Mouse (Mus musculus) hindbrain, embryonic 12.5 days (tissue): Measurements from ENCODE around the gene Gucd1. TPM values are rescaled to one million over a fixed set of nuclear protein-coding genes. Genes with fewer than 3 reads are reported as not detected.
"Not testable (repeated sequence)": the region's sequence is repeated elsewhere in the genome, so short reads cannot be mapped to it uniquely, and the experiment has no call there.

ENCODE experiments used
- ATAC-seq: fragments of 200-750 bp; cut with Nextera tagmentation; 2 replicates; pipeline ENCODE4 v1.8.0; 2017; ENCODE audit warnings: moderate TSS enrichment; ENCODE audit not compliant: low FRiP score
- H3K27ac ChIP-seq: fragments of 300-500 bp; sonication (generic); 2 replicates; pipeline ENCODE4 v1.5.1; 2016; ENCODE audit warnings: mild to moderate bottlenecking
- H3K27me3 ChIP-seq: fragments of 300-500 bp; sonication (generic); 2 replicates; pipeline ENCODE4 v1.6.1; 2016; ENCODE audit warnings: mild to moderate bottlenecking
- H3K36me3 ChIP-seq: fragments of 300-500 bp; sonication (generic); 2 replicates; pipeline ENCODE4 v1.6.1; 2016; ENCODE audit warnings: mild to moderate bottlenecking
- H3K4me1 ChIP-seq: fragments of 300-500 bp; sonication (generic); 2 replicates; pipeline ENCODE4 v1.6.1; 2016
- H3K4me2 ChIP-seq: fragments of 300-500 bp; sonication (generic); replicated peaks from 2 replicates; pipeline ENCODE4 v1.6.1; 2016; ENCODE audit warnings: mild to moderate bottlenecking
- H3K4me3 ChIP-seq: fragments of 300-500 bp; sonication (generic); 2 replicates; pipeline ENCODE4 v1.5.1; 2016; ENCODE audit warnings: mild to moderate bottlenecking
- H3K9ac ChIP-seq: fragments of 300-500 bp; sonication (generic); 2 replicates; pipeline ENCODE4 v1.6.1; 2016; ENCODE audit warnings: mild to moderate bottlenecking, moderate library complexity
- H3K9me3 ChIP-seq: fragments of 300-500 bp; sonication (generic); replicated peaks from 2 replicates; pipeline ENCODE4 v1.6.1; 2016; ENCODE audit warnings: mild to moderate bottlenecking
- WGBS: fragments of 180-500 bp; shearing (Covaris S2); methylation state at CpG from one replicate; pipeline ENCODE4 v1.1.7; 2016; 5-methylcytosine and 5-hydroxymethylcytosine counted together
- polyA plus RNA-seq: library from polyadenylated mRNA; unstranded; fragments of >200 nt; fragmentation: Nextera tagmentation; extraction: Ambion mirVana; gene quantifications from 2 replicates; pipeline ENCODE4 v1.2.1, GENCODE M21; 2016

The Gucd1 gene
- polyA plus RNA-seq, 1 experiment from 2014 or later = 24.9 TPM

DNA sequence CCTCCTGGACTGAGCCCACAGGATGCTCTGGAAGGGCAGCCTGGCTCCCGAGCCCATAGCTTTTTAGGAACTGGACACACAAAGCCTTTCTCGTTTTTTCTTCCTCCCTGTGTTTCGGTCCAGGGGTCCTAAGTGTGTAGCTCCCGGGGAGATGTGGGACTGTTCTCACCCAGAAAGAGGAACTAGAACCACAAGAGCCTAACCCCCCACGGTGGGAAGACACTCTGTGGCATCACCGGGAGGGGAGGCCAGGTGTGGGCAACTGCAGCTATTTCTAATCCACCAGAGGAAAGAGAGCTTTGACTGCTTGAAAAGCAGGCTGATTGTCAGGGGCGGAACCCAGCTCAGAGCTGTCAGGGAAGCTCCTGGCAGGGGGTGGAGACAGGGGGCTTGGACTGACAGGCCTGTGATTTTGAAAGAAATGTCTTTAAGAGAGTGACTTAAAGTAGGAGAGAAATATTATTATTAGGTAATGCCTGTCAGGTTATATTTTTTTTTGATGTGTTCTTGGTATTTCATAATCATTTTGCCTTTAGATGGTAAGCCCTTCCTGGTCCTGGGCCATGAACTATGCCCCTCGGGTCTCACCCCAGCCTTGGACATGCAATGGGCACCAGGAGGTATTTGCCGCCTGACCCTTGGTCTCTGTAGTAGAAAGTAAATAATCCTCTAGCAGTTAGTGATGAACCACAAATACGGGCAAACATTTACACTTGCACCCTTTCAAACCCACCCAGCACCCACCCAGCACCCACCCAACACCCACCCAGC lies 106.2 kb downstream of the Gucd1 start:
- not testable (repeated sequence) for H3K4me1 ChIP-seq, H3K36me3 ChIP-seq, H3K4me3 ChIP-seq, H3K27me3 ChIP-seq, H3K27ac ChIP-seq, H3K9me3 ChIP-seq, ATAC-seq, H3K9ac ChIP-seq, H3K4me2 ChIP-seq
- 39% methylated on average over 9 of the region's 10 CpGs for WGBS

DNA sequence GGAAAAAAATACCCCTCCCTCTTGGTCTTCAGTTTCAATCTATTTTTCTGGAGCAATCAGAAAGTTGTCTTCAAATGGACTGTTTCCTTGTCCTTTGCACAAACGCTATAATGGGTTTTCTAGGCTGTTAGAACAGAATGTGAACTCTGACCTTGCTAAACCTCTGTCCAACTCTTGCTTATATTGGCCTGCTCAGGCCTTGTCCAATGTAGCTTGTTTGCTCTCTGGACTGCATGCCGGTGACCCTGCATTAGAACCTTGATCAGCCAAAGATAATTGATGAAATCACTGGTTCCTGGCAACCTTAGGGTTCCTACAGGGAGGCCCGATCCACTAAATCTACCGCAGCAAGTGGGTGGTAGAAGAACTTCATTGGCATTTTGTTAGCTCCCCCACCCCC lies 110.0 kb downstream of the Gucd1 start:
- no peak for ATAC-seq
- no peaks in the 10 kb centered on the region for H3K36me3 ChIP-seq
- H3K4me1 ChIP-seq = peaks cover 8% of the 10 kb centered on the region
- H3K9me3 ChIP-seq = no peaks in the 10 kb centered on the region
- H3K4me3 ChIP-seq = no peak overlapping the region
- H3K27me3 ChIP-seq = no peaks in the 10 kb centered on the region
- 77% methylated on average over 4 of the region's 4 CpGs for WGBS
- no peak overlapping the region for H3K27ac ChIP-seq
- H3K9ac ChIP-seq = no peak overlapping the region
- H3K4me2 ChIP-seq = no peak overlapping the region

DNA sequence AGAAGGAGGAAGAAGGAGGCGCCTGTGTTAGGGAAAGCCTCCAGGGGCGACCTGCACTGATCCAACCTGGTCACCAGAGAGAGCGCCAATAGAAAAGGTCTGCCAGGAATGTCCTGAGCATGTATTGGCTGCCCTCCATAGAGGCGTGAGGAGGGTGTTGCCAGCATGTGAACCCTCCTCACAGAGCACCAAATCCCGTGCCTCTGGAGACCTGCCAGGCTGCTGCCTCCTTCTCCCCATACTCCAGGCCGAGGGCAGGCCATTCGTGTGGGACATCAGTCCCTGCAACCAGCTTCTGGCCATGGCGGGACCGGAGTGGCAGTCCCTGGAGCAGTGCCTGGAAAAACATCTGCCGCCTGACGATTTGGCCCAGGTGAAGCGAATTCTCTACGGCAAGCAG lies 111.0 kb downstream of the Gucd1 start:
- Histone ChIP-seq H3K36me3 (no peaks in the 10 kb centered on the region), H3K4me1 (no peaks in the 10 kb centered on the region; the same call in 1 of the 2 replicates), H3K4me2 (no peak overlapping the region), H3K27ac (no peak overlapping the region), H3K9me3 (no peaks in the 10 kb centered on the region), H3K9ac (no peak overlapping the region), H3K27me3 (no peaks in the 10 kb centered on the region), H3K4me3 (no peak overlapping the region)
- 59% methylated on average over 13 of the region's 13 CpGs for WGBS
- ATAC-seq = no peak

DNA sequence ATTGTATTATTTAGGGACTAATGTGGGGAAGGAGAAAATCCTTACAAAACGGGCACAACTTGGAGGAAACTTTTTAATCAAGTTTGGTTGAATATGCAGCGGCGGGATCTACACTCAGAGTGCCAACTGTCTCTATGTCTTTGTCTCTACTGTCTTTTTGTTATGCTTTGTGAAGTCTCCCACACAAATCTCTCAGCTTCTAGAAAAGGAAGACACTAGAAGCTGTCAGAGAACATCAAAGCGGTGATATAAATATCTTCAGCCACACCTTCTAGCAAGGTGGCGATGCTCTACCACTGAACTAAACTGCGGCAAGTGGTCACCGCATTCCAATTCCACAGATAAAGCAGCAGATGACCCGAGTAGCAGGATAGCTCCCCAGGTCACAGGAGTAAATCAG lies 111.9 kb downstream of the Gucd1 start:
- no peaks in the 10 kb centered on the region; the same call in 1 of the 2 replicates for H3K4me1 ChIP-seq
- H3K4me3 ChIP-seq = no peak overlapping the region
- WGBS = 89% methylated on average over 8 of the region's 8 CpGs
- H3K9me3 ChIP-seq = no peaks in the 10 kb centered on the region
- no peaks in the 10 kb centered on the region for H3K36me3 ChIP-seq
- no peak overlapping the region for H3K4me2 ChIP-seq
- no peaks in the 10 kb centered on the region for H3K27me3 ChIP-seq
- H3K9ac ChIP-seq = no peak overlapping the region
- H3K27ac ChIP-seq = no peak overlapping the region
- ATAC-seq = no peak

DNA sequence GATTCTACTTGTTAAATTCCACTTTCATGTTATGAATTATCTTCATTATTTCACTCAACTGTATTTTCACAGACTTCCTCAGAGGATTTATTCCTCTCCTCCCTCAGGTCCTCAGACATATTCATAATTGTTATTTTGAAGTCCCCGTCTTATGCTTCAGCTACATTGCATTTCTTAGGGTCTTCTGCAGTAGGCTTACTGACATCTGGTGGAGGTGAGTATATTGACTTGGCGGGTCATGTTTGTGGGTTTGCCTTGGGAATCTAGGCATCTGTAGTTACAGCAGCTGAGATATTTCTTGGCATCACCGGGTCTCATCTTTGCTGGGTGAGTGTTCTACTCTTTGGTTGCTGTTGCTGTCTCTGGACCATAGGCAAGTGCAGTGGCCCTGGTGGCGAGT lies 116.8 kb downstream of the Gucd1 start, which contains the start of gene Upb1:
Gene Upb1 (plus strand): TSS at position 158 of the 400 bp plus-strand sequence.
- 84% methylated on average over 4 of the region's 4 CpGs for WGBS
- Histone ChIP-seq H3K27ac (no peak within 1 kb of the TSS), H3K4me1 (no peaks in the 10 kb centered on the region), H3K9ac (no peak within 1 kb of the TSS), H3K9me3 (no peaks in the 10 kb centered on the region), H3K36me3 (no peaks in the 10 kb centered on the region), H3K4me2 (no peak within 1 kb of the TSS), H3K4me3 (no peak within 1 kb of the TSS), H3K27me3 (no peaks in the 10 kb centered on the region)
- ATAC-seq = no peak

DNA sequence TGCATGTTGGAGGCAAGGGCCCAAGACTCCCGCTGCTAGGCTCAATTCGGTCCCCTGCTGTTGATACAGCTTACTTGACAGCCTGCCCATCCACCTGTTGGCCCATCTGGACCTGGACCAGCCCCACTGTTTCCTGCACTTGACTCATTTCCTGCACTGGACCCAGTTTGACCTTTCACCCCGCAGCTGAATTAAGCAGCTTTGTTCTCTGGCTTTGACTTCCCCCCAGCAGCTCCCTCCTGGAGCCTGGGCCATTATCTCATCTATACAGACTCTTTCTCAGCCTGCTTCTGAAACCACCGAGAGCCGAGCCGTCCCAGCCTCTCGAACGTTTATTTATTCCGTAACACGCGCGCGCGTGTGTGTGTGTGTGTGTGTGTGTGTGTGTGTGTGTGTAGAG lies 120.8 kb downstream of the Gucd1 start:
- Histone ChIP-seq H3K27ac (no peak overlapping the region), H3K9me3 (no peaks in the 10 kb centered on the region), H3K36me3 (no peaks in the 10 kb centered on the region), H3K27me3 (no peaks in the 10 kb centered on the region), H3K9ac (no peak overlapping the region), H3K4me2 (no peak overlapping the region), H3K4me1 (no peaks in the 10 kb centered on the region), H3K4me3 (no peak overlapping the region)
- ATAC-seq = no peak
- 50% methylated on average over 14 of the region's 14 CpGs for WGBS

DNA sequence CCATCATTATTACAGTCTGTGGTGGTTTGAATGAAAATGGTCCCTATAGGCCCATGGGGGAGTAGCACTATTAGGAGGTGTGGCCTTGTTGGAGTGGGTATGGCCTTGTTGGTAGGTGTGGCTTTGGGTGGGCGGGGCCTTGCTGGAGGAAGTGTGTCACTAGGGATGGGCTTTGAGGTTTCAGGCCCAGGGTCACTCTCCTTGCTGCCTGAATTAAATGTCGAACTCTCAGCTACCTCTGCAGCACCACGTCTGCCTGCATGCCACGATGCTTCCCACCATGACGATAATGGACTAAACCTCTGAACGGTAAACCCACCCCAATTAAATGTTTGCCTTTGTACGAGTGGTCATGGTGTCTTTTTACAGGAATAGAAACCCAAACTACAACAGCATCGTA lies 123.0 kb downstream of the Gucd1 start:
- 88% methylated on average over 8 of the region's 8 CpGs for WGBS
- Histone ChIP-seq H3K9me3 (no peaks in the 10 kb centered on the region), H3K36me3 (no peaks in the 10 kb centered on the region), H3K4me1 (no peaks in the 10 kb centered on the region), H3K9ac (no peak overlapping the region), H3K27ac (no peak overlapping the region), H3K27me3 (no peaks in the 10 kb centered on the region), H3K4me3 (no peak overlapping the region), H3K4me2 (no peak overlapping the region)
- no peak for ATAC-seq

DNA sequence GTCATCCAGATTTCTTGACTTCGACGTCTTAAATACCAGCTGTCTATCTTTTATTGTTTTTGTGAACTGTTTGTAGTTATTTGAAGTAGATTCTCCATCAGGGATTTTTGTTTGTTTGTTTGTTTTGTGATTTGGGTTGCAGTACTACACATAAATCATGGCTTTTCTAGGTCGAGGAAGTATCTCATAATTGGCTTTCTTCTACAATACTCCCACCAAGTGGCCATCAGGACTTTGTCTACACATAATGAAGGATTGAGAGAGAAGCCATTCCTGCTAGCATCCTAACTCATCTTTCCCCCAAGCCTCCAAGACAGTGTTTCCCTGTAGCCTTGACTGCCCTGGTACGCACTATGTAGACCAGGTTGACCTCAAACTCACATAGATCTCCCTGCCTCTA lies 126.9 kb downstream of the Gucd1 start:
- no peak overlapping the region for H3K27ac ChIP-seq
- no peaks in the 10 kb centered on the region for H3K36me3 ChIP-seq
- H3K4me1 ChIP-seq = no peaks in the 10 kb centered on the region
- H3K4me2 ChIP-seq = no peak overlapping the region
- H3K9me3 ChIP-seq = no peaks in the 10 kb centered on the region; the same call in 1 of the 2 replicates
- no peak overlapping the region for H3K4me3 ChIP-seq
- 91% methylated on average over 4 of the region's 4 CpGs for WGBS
- ATAC-seq = no peak
- no peak overlapping the region for H3K9ac ChIP-seq
- H3K27me3 ChIP-seq = no peaks in the 10 kb centered on the region

DNA sequence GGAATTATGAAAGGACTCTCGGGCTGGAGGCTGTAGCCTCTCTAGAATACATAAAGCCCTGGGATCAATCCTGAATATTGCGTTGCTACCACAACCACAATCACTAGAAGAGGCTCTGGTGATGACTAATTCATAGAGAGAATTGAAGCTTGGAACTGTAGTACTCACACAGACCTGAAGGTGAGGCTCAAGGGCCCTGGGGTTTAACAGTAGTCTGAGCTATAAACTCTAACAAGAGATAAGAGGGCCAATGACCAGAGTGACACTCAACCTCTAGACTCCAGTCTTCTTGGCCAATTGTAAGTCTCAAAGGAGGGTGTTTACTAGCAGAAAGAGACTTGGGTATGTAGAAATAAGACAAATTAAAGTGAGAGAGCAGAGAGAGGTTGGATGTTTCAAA lies 127.6 kb downstream of the Gucd1 start:
- Histone ChIP-seq H3K9ac (no peak overlapping the region), H3K4me3 (no peak overlapping the region), H3K27ac (no peak overlapping the region), H3K27me3 (no peaks in the 10 kb centered on the region), H3K4me1 (no peaks in the 10 kb centered on the region), H3K36me3 (no peaks in the 10 kb centered on the region), H3K9me3 (no peaks in the 10 kb centered on the region; the same call in 1 of the 2 replicates), H3K4me2 (no peak overlapping the region)
- 93% methylated on average over 2 of the region's 2 CpGs for WGBS
- ATAC-seq = no peak

DNA sequence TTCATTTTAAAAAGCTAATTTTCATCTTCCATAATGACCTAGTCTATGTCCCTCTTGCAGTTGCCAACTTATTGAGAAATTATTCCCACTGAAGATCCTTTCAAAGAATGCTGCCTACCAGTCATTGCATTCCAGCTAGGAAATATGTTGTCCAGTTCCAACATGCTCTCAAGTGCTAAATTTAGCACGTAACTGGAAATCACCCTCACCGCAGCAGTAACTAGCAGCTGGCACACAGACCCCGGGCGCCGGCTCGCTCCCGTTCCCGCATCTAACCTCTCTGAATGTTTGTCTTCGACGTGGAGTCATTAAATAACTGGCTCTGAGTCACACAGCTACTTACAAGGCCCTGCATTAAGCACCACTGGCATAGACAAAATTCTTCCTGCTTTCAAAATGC lies 139.1 kb downstream of the Gucd1 start:
- ATAC-seq = no peak
- Histone ChIP-seq H3K4me2 (no peak overlapping the region), H3K36me3 (no peaks in the 10 kb centered on the region), H3K9me3 (no peaks in the 10 kb centered on the region), H3K9ac (no peak overlapping the region), H3K27ac (no peak overlapping the region), H3K4me3 (no peak overlapping the region), H3K27me3 (no peaks in the 10 kb centered on the region), H3K4me1 (no peaks in the 10 kb centered on the region)
- 88% methylated on average over 10 of the region's 10 CpGs for WGBS

DNA sequence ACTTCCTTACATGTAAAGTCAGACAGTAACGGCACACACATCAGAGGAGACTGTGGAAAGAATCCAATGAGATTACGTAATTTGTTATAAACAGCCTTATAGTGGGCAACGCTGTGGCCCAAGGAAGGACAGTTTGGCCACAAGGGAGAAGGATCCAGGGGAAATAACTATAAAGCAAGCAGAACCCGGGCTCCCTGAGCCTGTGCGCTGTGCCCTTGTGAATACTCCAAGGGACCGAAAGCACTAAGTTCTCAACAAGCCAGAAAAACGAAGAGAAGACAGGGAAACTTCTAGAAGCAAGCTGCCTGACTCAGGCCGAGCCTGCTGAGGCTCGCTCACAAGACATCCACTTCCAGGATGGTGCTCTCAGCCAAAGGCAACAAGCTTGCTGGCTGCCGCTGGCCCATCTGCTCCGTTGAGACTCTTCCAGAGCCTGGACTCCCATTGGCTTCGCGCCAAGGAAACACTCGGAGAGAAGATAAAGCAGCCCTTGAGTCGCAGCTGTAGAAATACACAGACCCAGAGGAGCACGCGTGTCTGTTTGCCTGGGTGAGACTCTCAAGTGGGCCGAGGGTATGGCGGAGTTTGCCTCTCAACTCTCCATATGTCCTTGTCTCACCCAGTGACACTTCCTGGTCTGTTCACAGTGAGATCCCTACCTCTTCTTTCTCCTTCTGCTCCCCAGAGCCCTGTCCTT lies 144.0 kb downstream of the Gucd1 start:
- peak; percentile 58; the same call in 1 of the 2 replicates for ATAC-seq
- H3K9me3 ChIP-seq, H3K27me3 ChIP-seq, H3K4me2 ChIP-seq, H3K27ac ChIP-seq, H3K4me3 ChIP-seq, H3K36me3 ChIP-seq, H3K9ac ChIP-seq, H3K4me1 ChIP-seq: not testable (repeated sequence)
- 84% methylated on average over 15 of the region's 19 CpGs for WGBS

DNA sequence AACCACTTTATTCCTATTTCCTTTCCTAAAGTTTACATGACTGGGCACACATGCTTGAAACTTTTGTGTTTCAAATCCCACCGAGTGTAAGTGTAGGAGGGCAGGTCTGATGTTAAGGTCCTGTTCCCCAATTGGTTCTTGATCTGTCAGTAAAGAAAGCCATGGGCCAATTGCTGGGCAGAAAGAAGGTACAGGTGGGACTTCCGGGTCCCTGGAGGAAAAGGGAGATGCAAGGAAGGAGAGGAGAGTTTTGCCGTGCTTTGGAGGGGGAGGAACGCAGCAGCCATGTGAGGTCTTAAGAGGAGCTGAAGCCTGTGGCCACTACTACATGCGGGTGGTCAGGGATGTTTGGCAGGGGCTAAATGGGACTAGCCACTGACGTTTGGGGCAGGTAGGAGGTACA lies 152.5 kb downstream of the Gucd1 start:
- no peaks in the 10 kb centered on the region for H3K36me3 ChIP-seq
- no peak for ATAC-seq
- 54% methylated on average over 6 of the region's 6 CpGs for WGBS
- H3K4me3 ChIP-seq = no peak overlapping the region
- H3K4me2 ChIP-seq = 0 out of 2 replicates have a peak overlapping the region, but pooled peaks have one; percentile 16
- H3K27ac ChIP-seq = no peak overlapping the region
- H3K4me1 ChIP-seq = peaks cover 15% of the 10 kb centered on the region
- no peaks in the 10 kb centered on the region for H3K27me3 ChIP-seq
- H3K9me3 ChIP-seq = no peaks in the 10 kb centered on the region
- no peak overlapping the region for H3K9ac ChIP-seq

DNA sequence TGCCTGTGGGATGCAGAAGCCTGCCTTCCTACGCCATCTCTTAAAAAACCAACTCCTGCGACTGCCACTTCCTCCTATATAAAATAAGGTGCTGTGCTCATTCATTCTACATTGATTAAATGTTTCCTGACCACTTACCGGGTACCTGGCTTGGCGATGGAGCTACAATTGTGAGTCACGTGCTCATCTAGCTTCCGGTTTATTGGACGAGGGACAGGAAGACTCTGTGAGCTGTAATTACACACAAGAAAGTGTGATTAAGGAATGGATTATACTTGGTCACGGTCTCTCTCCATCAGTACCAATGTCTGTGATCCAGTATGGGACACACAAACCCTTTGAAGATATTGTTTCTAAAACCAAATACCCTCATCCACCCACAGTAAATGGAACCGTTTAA lies 153.0 kb downstream of the Gucd1 start:
- Histone ChIP-seq H3K4me3 (no peak overlapping the region), H3K4me1 (peaks cover 15% of the 10 kb centered on the region), H3K27me3 (no peaks in the 10 kb centered on the region), H3K36me3 (no peaks in the 10 kb centered on the region), H3K9me3 (no peaks in the 10 kb centered on the region), H3K27ac (peak overlapping the region; percentile 1; the same call in 1 of the 2 replicates), H3K9ac (no peak overlapping the region), H3K4me2 (no peak overlapping the region)
- WGBS = 83% methylated on average over 9 of the region's 9 CpGs
- ATAC-seq = peak; percentile 16; the same call in 1 of the 2 replicates
